Mouse (Mus musculus): ENCODE results near the gene Sohlh2.
"Not testable (repeated sequence)": the region's sequence is repeated elsewhere in the genome, so short reads cannot be mapped to it uniquely, and the experiment has no call there.

Sohlh2 gene

GRCm38 (mm10) chr3:55181766-55182165 lies at the start of gene Sohlh2:
TSS of gene Sohlh2 (plus strand) at chr3:55182028.
- DNase-seq (ENCODE audit: low spot score in 2 of 2): no peak

GRCm38 (mm10) chr3:55137039-55137438 lies 44.8 kb upstream of the Sohlh2 start, which contains the start of gene Ccdc169:
TSS of gene Ccdc169 (plus strand) at chr3:55137339.
- no peak for DNase-seq (ENCODE audit: low spot score in 2 of 2)

- no peak for DNase-seq (ENCODE audit: low spot score in 2 of 2)
Measured at GRCm38 (mm10) chr3:55139837-55140236, 42.0 kb upstream of the Sohlh2 start.

- DNase-seq (ENCODE audit: low spot score in 2 of 2): no peak
Measured at GRCm38 (mm10) chr3:55141401-55141800, 40.4 kb upstream of the Sohlh2 start.

- no peak for DNase-seq (ENCODE audit: low spot score in 2 of 2)
Measured at GRCm38 (mm10) chr3:55144916-55145315, 36.9 kb upstream of the Sohlh2 start.

- no peak for DNase-seq (ENCODE audit: low spot score in 2 of 2)
Measured at GRCm38 (mm10) chr3:55146441-55146840, 35.4 kb upstream of the Sohlh2 start.

GRCm38 (mm10) chr3:55147156-55147555 lies 34.7 kb upstream of the Sohlh2 start:
- DNase-seq (ENCODE audit: low spot score in 2 of 2): no peak

GRCm38 (mm10) chr3:55148091-55148490 lies 33.7 kb upstream of the Sohlh2 start:
- no peak for DNase-seq (ENCODE audit: low spot score in 2 of 2)

- peak; percentile 59 to 73 for DNase-seq (ENCODE audit: low spot score in 2 of 2)
Measured at GRCm38 (mm10) chr3:55151656-55152433, 30.0 kb upstream of the Sohlh2 start.

- DNase-seq (ENCODE audit: low spot score in 2 of 2): no peak
Measured at GRCm38 (mm10) chr3:55152673-55153334, 29.0 kb upstream of the Sohlh2 start.

- DNase-seq (ENCODE audit: low spot score in 2 of 2): peak; percentile 15 to 69
Measured at GRCm38 (mm10) chr3:55154163-55154562, 27.7 kb upstream of the Sohlh2 start.

GRCm38 (mm10) chr3:55157413-55157812 lies 24.4 kb upstream of the Sohlh2 start:
- no peak for DNase-seq (ENCODE audit: low spot score in 2 of 2)

GRCm38 (mm10) chr3:55161144-55161543 lies 20.7 kb upstream of the Sohlh2 start:
- no peak for DNase-seq (ENCODE audit: low spot score in 2 of 2)

- DNase-seq (ENCODE audit: low spot score in 2 of 2): no peak
Measured at GRCm38 (mm10) chr3:55163510-55163909, 18.3 kb upstream of the Sohlh2 start.

- DNase-seq (ENCODE audit: low spot score in 2 of 2): no peak
Measured at GRCm38 (mm10) chr3:55172478-55172877, 9.3 kb upstream of the Sohlh2 start.

- DNase-seq (ENCODE audit: low spot score in 2 of 2): no peak
Measured at GRCm38 (mm10) chr3:55177271-55177670, 4.6 kb upstream of the Sohlh2 start.

- DNase-seq (ENCODE audit: low spot score in 2 of 2): no peak
Measured at GRCm38 (mm10) chr3:55191668-55192067, 9.8 kb downstream of the Sohlh2 start.

GRCm38 (mm10) chr3:55193351-55193750 lies 11.5 kb downstream of the Sohlh2 start:
- DNase-seq (ENCODE audit: low spot score in 2 of 2): no peak

GRCm38 (mm10) chr3:55194792-55195191 lies 13.0 kb downstream of the Sohlh2 start:
- DNase-seq (ENCODE audit: low spot score in 2 of 2): no peak

- DNase-seq (ENCODE audit: low spot score in 2 of 2): no peak
Measured at GRCm38 (mm10) chr3:55195581-55196327, 13.9 kb downstream of the Sohlh2 start.

- DNase-seq (ENCODE audit: low spot score in 2 of 2): no peak
Measured at GRCm38 (mm10) chr3:55196328-55196710, 14.5 kb downstream of the Sohlh2 start.

GRCm38 (mm10) chr3:55203621-55204020 lies 21.8 kb downstream of the Sohlh2 start:
- not testable (repeated sequence) for DNase-seq (ENCODE audit: low spot score in 2 of 2)

Measured in frontal cortex, postnatal 36 days (tissue).